Mouse (Mus musculus) neural tube, embryonic 15.5 days (tissue): ENCODE results near the gene Erf. TPM values are rescaled to one million over a fixed set of nuclear protein-coding genes. Genes with fewer than 3 reads are reported as not detected.
A peak's percentile ranks its signal among the peaks of the same experiment; 100 is the strongest.

ENCODE experiments used
- ATAC-seq: fragments of 200-750 bp; cut with Nextera tagmentation; 2 replicates; pipeline ENCODE4 v1.8.0; 2017; ENCODE audit warnings: mild to moderate bottlenecking, moderate TSS enrichment, moderate library complexity; ENCODE audit not compliant: low FRiP score
- H3K27ac ChIP-seq: fragments of 300-500 bp; sonication (generic); replicated peaks from 2 replicates; pipeline ENCODE4 v1.5.1; 2015; ENCODE audit warnings: mild to moderate bottlenecking, inconsistent platforms
- H3K27me3 ChIP-seq: fragments of 300-500 bp; sonication (generic); replicated peaks from 2 replicates; pipeline ENCODE4 v1.6.1; 2015; ENCODE audit warnings: inconsistent platforms
- H3K36me3 ChIP-seq: fragments of 300-500 bp; sonication (generic); 2 replicates; pipeline ENCODE4 v1.6.1; 2015; ENCODE audit warnings: inconsistent platforms
- H3K4me1 ChIP-seq: fragments of 300-500 bp; sonication (generic); 2 replicates; pipeline ENCODE4 v1.6.1; 2015; ENCODE audit warnings: inconsistent platforms
- H3K4me2 ChIP-seq: fragments of 300-500 bp; sonication (generic); 2 replicates; pipeline ENCODE4 v1.6.1; 2015; ENCODE audit warnings: inconsistent platforms, mild to moderate bottlenecking, moderate library complexity
- H3K4me3 ChIP-seq: fragments of 300-500 bp; sonication (generic); replicated peaks from 2 replicates; pipeline ENCODE4 v1.5.1; 2015; ENCODE audit warnings: mild to moderate bottlenecking, inconsistent platforms
- H3K9ac ChIP-seq: fragments of 300-500 bp; sonication (generic); replicated peaks from 2 replicates; pipeline ENCODE4 v1.6.1; 2015; ENCODE audit warnings: mild to moderate bottlenecking, inconsistent platforms
- H3K9me3 ChIP-seq: fragments of 300-500 bp; sonication (generic); replicated peaks from 2 replicates; pipeline ENCODE4 v1.6.1; 2016; ENCODE audit warnings: inconsistent platforms
- WGBS: fragments of 180-500 bp; shearing (Covaris S2); methylation state at CpG from one replicate; pipeline ENCODE4 v1.1.7; 2015; ENCODE audit warnings: mixed read lengths; 5-methylcytosine and 5-hydroxymethylcytosine counted together
- polyA plus RNA-seq: library from polyadenylated mRNA; unstranded; fragments of >200 nt; fragmentation: Nextera tagmentation; extraction: Ambion mirVana; gene quantifications from 2 replicates; pipeline ENCODE4 v1.2.1, GENCODE M21; 2015

Erf gene
- polyA plus RNA-seq, 1 experiment from 2014 or later, result 3.7 TPM

- ATAC-seq, result no peak
- no peaks in the 10 kb centered on the region for H3K36me3 ChIP-seq
- no peak overlapping the region for H3K4me2 ChIP-seq
- H3K27me3 ChIP-seq, result no peaks in the 10 kb centered on the region
- WGBS, result 24% methylated on average over 17 of the region's 17 CpGs
- peaks cover 12% of the 10 kb centered on the region for H3K4me1 ChIP-seq
- no peak overlapping the region for H3K9ac ChIP-seq
- no peak overlapping the region for H3K27ac ChIP-seq
- no peak overlapping the region for H3K4me3 ChIP-seq
- H3K9me3 ChIP-seq, result no peaks in the 10 kb centered on the region
Measured at GRCm38 (mm10) chr7:25263968-25264870, 13.7 kb upstream of the Erf start.

- Histone ChIP-seq H3K9ac (no peak overlapping the region), H3K4me1 (peaks cover 2% of the 10 kb centered on the region), H3K9me3 (no peaks in the 10 kb centered on the region), H3K4me3 (no peak overlapping the region), H3K4me2 (no peak overlapping the region), H3K27me3 (no peaks in the 10 kb centered on the region), H3K27ac (no peak overlapping the region), H3K36me3 (no peaks in the 10 kb centered on the region)
- 84% methylated on average over 1 of the region's 1 CpGs for WGBS
- ATAC-seq, result no peak
Measured at GRCm38 (mm10) chr7:25261896-25262295, 11.3 kb upstream of the Erf start.

GRCm38 (mm10) chr7:25251822-25252221 is 1.3 kb upstream of the Erf start:
- peak overlapping the region; percentile 70 for H3K9ac ChIP-seq
- H3K36me3 ChIP-seq, result no peaks in the 10 kb centered on the region
- WGBS, result 11% methylated on average over 8 of the region's 8 CpGs
- H3K4me3 ChIP-seq, result peak overlapping the region; percentile 85
- peak overlapping the region; percentile 96 for H3K4me2 ChIP-seq
- H3K4me1 ChIP-seq, result peaks cover 53% of the 10 kb centered on the region
- peak overlapping the region; percentile 90 for H3K27ac ChIP-seq
- ATAC-seq, result no peak
- H3K27me3 ChIP-seq, result no peaks in the 10 kb centered on the region
- no peaks in the 10 kb centered on the region for H3K9me3 ChIP-seq

- ATAC-seq, result peak; percentile 13; the same call in 1 of the 2 replicates
- H3K4me2 ChIP-seq, result peak overlapping the region; percentile 96
- H3K9ac ChIP-seq, result peak overlapping the region; percentile 70
- no peaks in the 10 kb centered on the region for H3K27me3 ChIP-seq
- no peaks in the 10 kb centered on the region for H3K36me3 ChIP-seq
- peak overlapping the region; percentile 90 for H3K27ac ChIP-seq
- peaks cover 59% of the 10 kb centered on the region for H3K4me1 ChIP-seq
- no peaks in the 10 kb centered on the region for H3K9me3 ChIP-seq
- peak overlapping the region; percentile 85 for H3K4me3 ChIP-seq
- 2% methylated on average over 22 of the region's 22 CpGs for WGBS
Measured at GRCm38 (mm10) chr7:25251071-25251791, 670 bp upstream of the Erf start.

GRCm38 (mm10) chr7:25249314-25250140 is 1.0 kb downstream of the Erf start:
- Histone ChIP-seq H3K27ac (peak overlapping the region; percentile 90), H3K4me1 (peaks cover 76% of the 10 kb centered on the region), H3K9ac (peak overlapping the region; percentile 70), H3K4me2 (peak overlapping the region; percentile 96), H3K4me3 (peak overlapping the region; percentile 85), H3K27me3 (no peaks in the 10 kb centered on the region), H3K36me3 (no peaks in the 10 kb centered on the region), H3K9me3 (no peaks in the 10 kb centered on the region)
- ATAC-seq, result peak; percentile 43
- 1% methylated on average over 59 of the region's 73 CpGs for WGBS

GRCm38 (mm10) chr7:25248846-25249313 is 1.7 kb downstream of the Erf start:
- WGBS, result under 1% methylated on average over 25 of the region's 25 CpGs
- no peaks in the 10 kb centered on the region for H3K36me3 ChIP-seq
- H3K9ac ChIP-seq, result peak overlapping the region; percentile 70
- H3K4me2 ChIP-seq, result peak overlapping the region; percentile 96
- H3K9me3 ChIP-seq, result no peaks in the 10 kb centered on the region
- peak overlapping the region; percentile 90 for H3K27ac ChIP-seq
- H3K4me3 ChIP-seq, result peak overlapping the region; percentile 85
- H3K4me1 ChIP-seq, result peaks cover 76% of the 10 kb centered on the region
- no peaks in the 10 kb centered on the region for H3K27me3 ChIP-seq
- ATAC-seq, result peak; percentile 13; the same call in 1 of the 2 replicates

GRCm38 (mm10) chr7:25248018-25248647 is 2.4 kb downstream of the Erf start:
- H3K36me3 ChIP-seq, result no peaks in the 10 kb centered on the region
- 4% methylated on average over 18 of the region's 18 CpGs for WGBS
- peak overlapping the region; percentile 70 for H3K9ac ChIP-seq
- peak; percentile 20 for ATAC-seq
- H3K4me2 ChIP-seq, result peak overlapping the region; percentile 96
- H3K4me3 ChIP-seq, result peak overlapping the region; percentile 85
- H3K27ac ChIP-seq, result peak overlapping the region; percentile 90
- peaks cover 76% of the 10 kb centered on the region for H3K4me1 ChIP-seq
- H3K27me3 ChIP-seq, result no peaks in the 10 kb centered on the region
- no peaks in the 10 kb centered on the region for H3K9me3 ChIP-seq

GRCm38 (mm10) chr7:25247498-25247897 is 3.1 kb downstream of the Erf start:
- H3K4me1 ChIP-seq, result peaks cover 75% of the 10 kb centered on the region
- no peaks in the 10 kb centered on the region for H3K9me3 ChIP-seq
- ATAC-seq, result no peak
- no peaks in the 10 kb centered on the region for H3K36me3 ChIP-seq
- 23% methylated on average over 3 of the region's 3 CpGs for whole genome bisulfite sequencing
- peak overlapping the region; percentile 90 for H3K27ac ChIP-seq
- no peaks in the 10 kb centered on the region for H3K27me3 ChIP-seq
- H3K9ac ChIP-seq, result peak overlapping the region; percentile 70
- peak overlapping the region; percentile 85 for H3K4me3 ChIP-seq
- peak overlapping the region; percentile 96 for H3K4me2 ChIP-seq

- H3K4me1 ChIP-seq, result peaks cover 68% of the 10 kb centered on the region
- H3K36me3 ChIP-seq, result no peaks in the 10 kb centered on the region
- 56% methylated on average over 4 of the region's 4 CpGs for WGBS
- no peaks in the 10 kb centered on the region for H3K27me3 ChIP-seq
- peak overlapping the region; percentile 23; the same call in 1 of the 2 replicates for H3K9ac ChIP-seq
- H3K27ac ChIP-seq, result peak overlapping the region; percentile 90
- ATAC-seq, result no peak
- no peaks in the 10 kb centered on the region for H3K9me3 ChIP-seq
- H3K4me3 ChIP-seq, result peak overlapping the region; percentile 19
- H3K4me2 ChIP-seq, result peak overlapping the region; percentile 96
Measured at GRCm38 (mm10) chr7:25246759-25247137, 3.8 kb downstream of the Erf start.

- Histone ChIP-seq H3K27ac (peak overlapping the region; percentile 90), H3K9me3 (no peaks in the 10 kb centered on the region), H3K4me1 (peaks cover 65% of the 10 kb centered on the region), H3K4me2 (peak overlapping the region; percentile 96), H3K9ac (peak overlapping the region; percentile 23; the same call in 1 of the 2 replicates), H3K27me3 (no peaks in the 10 kb centered on the region), H3K36me3 (no peaks in the 10 kb centered on the region), H3K4me3 (peak overlapping the region; percentile 12)
- no peak for ATAC-seq
- WGBS, result 52% methylated on average over 20 of the region's 20 CpGs
Measured at GRCm38 (mm10) chr7:25246079-25246758, 4.3 kb downstream of the Erf start.
